Mouse (Mus musculus) bone marrow, adult 2 months (tissue): Measurements from ENCODE around the gene Trappc1.

Source experiments
- CTCF ChIP-seq: fragments of 200-500 bp; IDR thresholded peaks from 2 replicates; pipeline ENCODE4 v1.5.1; 2011; ENCODE audit warnings: low read length, control low read depth; ENCODE audit not compliant: control insufficient read depth, insufficient read depth
- POLR2A ChIP-seq: fragments of 200-500 bp; IDR thresholded peaks from 2 replicates; pipeline ENCODE4 v1.6.1; 2011; ENCODE audit warnings: low read depth, mild to moderate bottlenecking, control low read depth, low read length, borderline replicate concordance; ENCODE audit not compliant: control insufficient read depth

GRCm38 (mm10) chr11:69277267-69277666 lies 46.5 kb upstream of the Trappc1 start:
- no peak for TF ChIP-seq POLR2A
- no peak for TF ChIP-seq CTCF
